Mouse (Mus musculus) heart, postnatal 36 days (tissue): ENCODE measurements at regions not wholly inside any gene's neighbourhood (a gene's known extent, or its start where the extent isn't known, plus 50 kb on each side); places are given as distances from the start of the nearest gene placed in this dataset.

Source experiments
- DNase-seq, 2 experiments: peaks; one replicate each; pipeline ENCODE4 v3.0.0; 2021 to 2022
- intact Hi-C: fragments of 180-260 bp; cut with DNase I; formaldehyde crosslinking; loops from one replicate; pipeline ENCODE4 v1.15.1; 2025

DNA sequence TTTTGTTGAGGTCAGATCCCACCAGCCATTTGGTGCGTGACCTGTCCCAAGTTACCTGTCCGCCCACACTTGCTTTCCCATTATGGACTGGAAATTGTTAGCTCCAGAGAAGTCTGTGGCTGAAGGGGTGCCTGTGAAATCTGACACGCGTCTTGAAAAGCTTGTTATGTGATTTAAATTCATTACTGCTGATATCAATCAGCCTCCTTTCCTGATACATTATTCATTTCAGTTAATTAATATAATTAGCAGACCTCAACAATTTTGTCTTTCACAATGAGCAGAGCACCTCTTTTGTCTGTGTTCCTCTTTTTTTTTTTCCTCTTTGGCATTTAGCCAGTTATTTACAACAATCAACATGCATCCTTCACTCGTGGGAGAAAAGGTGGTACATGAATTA is 58.6 kb upstream of the Grip1 start:
- intact Hi-C loops: no loop called here
- DNase-seq: no peak

DNA sequence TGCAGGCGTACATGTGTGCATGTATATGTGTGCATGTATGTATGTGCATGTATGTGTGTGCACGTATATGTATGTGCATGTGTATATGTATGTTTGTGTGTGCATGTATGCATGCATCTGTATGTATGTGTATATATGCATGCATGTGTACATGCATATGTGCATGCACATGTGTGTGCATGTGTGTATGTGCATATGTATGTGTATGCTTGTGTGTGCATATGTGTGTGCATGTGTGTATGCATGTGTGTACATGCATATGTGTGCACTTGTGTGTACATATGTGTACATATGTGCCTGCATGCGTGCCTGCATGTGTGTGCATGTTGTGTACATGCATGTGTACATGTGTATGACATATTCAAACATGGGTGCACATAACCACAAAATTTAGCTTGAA is 65.7 kb upstream of the Grip1 start:
- intact Hi-C loops: no loop called here

DNA sequence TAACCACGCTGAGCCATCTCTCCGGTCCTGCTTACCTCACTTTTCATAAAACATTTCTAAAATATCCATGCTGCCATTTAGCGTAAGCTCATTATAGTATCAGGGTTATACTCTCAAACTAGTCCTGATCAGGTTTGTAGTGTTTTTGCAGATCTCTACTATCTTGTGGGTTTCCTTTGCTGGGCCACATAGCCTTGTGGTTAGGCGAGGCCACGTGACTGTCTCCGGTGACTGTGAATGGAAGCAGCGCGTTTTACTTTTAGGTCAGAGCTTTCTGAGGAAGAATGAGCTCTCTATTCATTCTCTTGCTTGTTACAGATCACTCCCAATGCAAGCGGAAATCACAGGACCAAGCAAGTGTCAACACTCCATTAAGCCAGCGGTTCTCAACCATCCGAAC is 71.4 kb upstream of the Grip1 start:
- intact Hi-C loops: no loop called here
- no peak for DNase-seq

More for the DNA sequence above, 65.7 kb upstream of the Grip1 start:
- no peak for DNase-seq

DNA sequence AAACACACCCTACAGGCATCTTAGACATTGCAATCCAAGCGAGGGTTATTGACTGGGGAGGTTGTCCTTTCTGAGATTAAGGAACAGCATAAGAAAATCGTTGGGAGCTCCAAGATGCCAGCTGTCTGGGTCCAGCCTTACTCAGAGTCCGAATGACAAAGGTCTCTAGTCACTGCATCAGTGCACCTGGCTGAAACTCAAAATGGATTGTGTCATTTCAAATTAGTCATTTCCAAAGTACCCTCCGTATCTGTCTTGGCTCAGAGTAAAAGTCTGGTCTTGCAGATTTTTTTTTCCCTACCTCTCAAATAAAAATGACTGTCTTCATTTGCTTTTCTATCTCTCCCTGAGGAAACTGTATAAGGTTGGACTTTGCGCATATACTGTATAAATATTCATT is 85.1 kb upstream of the Grip1 start:
- DNase-seq: no peak
- intact Hi-C loops: no loop called here

DNA sequence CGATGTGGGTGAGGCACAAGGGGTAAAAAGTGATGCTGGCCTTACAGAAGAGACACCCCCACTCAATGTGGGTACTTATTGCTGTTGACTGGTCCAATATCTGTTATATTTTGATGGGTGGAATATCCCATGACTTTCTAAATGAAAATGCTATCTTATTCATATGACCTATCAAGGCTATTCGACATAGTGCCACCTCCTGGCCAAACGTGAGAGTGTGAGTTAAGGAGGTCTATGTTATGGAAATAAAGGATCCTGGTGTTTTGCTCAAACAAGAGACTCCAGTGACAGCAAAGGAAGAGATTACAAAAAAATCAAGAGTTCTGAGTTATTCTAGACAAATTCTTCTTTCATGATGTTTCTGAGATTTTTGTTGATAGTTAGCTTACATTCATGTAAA is 90.0 kb upstream of the Grip1 start:
- peak; percentile 7 to 34 for DNase-seq
- intact Hi-C loops: loop anchor here (1.0 to 5.0 kb wide), 2 partner anchors 263 to 771 kb away; no protein-coding TSS in a partner anchor

DNA sequence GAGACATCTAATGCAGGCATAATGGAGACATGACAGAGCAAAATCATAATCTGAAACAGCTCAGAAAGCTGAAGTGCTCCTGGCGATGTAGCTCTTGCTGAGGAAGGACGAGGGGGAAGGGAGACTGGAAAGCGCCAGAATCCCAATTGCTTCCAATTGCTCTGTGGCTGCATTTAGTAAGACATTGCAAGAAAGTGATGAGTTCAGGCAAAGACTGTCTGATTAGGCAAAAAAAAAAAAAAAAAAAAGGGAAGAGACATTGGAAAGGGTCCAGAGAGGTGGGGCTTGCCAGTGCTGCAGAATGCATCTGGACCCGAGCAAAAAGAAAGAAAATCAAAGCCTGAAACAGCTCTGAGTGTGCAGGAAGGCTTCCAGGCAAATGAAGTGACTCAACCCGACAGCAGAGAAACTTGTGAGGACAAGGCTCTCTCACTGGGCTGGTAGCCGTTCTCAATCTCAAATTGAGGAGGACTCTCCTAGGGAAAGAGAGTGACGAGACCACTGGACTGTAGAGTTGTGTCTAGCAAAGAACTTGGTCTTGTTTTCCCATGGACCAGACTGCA is 94.8 kb upstream of the Grip1 start:
- intact Hi-C loops: no loop called here
- DNase-seq: no peak

DNA sequence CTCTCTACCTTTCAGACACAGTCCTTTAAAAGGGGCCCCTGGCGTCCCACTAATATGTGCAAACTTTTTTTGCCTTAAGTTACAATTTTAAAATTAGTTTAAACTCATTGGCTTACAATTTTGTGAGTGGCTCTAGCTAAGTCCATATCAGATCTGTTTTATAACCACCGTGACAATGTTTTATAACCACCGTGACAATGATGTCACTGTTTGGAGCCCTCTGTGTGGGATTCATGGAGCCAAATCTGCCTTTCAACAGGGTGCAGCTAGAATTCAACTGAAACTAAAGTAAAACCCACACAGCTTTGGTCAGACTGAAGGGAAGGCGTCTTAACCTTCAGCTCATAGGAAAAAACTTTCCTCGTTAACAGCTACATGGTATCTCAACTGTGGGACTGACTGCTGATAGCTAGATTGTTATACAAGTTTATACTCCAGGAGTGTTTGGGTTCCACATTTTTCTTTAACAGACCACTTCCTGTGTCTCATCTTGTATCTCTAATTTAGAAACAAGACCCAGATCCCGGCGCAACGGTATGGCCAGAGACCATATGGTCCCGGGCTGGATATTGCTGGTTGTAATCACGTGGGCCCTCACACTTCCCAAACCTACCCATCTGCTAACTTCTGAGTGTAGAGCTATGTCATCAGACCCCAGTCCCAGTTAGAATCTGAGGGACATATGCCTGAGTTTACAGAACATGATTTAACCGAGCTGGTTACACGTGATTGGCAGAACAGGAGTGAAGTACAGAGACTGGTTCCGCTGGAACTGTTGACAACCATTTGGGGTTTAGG is 102.7 kb upstream of the Cand1 start:
- intact Hi-C loops: no loop called here
- DNase-seq: no peak

DNA sequence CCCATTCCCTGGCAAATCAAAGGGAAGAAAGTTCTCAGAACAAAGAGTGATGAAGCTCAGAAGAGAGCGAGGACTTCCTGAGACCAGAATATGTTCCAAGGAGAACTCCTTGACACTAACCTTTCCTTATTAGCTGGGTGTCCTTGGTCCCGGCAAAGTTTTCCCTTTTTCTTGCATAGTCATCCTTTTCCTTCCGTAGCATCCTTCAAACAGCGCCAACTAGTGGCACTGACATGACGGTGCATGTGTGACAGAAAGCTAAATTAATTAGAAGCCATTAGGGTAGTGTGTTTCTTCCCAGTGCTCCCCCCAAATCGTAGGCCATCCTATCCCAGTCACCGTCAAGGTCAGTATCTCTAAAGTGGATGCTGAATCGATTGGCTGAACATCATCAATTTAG is 100.5 kb upstream of the Cand1 start:
- no peak for DNase-seq
- intact Hi-C loops: no loop called here

DNA sequence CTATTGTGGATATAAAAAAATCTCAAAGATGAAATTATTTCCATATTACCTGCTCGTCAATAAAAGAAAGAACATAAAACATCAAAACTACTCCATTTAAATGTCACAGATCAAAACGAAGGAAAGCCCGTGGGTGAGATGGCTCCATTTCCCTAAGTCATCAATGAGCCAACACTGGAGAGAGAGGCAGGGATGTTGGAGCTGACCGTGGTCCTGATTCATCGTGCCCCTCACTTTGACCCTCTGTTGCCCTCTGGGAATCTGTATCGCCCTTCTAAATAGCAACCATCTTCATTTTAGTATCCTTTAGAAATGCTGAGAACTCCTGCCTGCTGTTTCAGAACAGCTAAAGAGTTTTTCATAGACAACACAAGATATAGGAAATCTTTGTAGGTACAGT is 87.1 kb upstream of the Cand1 start:
- DNase-seq: no peak
- intact Hi-C loops: no loop called here

DNA sequence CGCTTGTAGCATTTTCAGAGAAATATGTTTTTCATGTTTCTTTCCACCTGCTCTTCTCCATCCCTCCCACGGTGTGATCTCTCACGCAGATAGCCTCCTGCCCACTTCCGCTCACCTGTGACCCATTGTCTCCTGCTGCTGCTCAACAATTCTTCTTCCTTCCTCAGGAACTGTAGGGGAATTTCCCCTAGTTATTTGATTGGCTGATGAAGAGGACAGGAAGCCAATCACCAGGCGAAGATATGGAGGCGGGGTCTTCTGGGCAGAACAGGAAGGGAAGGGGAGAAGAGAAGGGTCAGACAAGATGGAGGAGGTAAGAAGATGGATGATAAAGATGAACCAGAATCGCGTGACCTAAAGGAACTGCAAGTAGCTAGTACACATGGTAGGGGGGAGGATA is 80.1 kb upstream of the Cand1 start:
- intact Hi-C loops: no loop called here
- no peak for DNase-seq

DNA sequence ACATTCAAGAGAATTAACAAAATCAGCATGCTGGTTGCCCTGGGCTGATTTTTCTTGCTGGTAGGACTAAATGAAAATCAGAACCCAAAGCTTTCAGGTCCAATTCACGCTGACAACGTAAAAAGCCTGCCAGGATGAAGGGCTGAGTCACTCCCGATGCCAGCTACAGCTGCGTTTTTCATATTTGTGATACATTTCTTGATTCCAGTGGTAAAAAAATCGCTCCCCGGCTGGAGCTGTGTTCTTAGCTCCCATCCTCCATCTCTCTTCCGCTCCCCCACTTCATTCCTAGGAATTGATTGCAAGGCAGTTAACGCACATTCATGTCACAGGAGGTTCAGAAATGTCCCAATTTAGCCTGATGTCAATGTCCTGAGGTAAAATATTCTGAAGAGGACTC is 78.6 kb upstream of the Cand1 start:
- intact Hi-C loops: no loop called here
- DNase-seq: no peak

DNA sequence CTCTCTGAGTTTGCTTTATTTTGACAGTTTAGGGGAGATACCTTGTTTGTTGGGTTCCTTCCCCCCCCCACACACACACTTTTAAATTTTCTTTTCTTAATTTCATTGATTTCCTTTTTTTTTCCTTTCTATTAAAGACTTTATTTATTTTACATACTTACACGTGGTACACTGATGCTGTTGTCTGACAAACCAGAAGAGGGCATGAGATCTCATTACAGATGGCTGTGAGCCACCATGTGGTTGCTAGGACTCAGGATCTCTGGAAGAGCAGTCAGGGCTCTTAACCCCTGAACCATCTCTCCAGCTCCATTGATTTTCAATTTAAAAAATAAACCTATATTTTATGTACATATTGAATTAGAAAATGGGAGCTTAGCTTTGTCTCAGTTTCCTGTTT is 71.7 kb upstream of the Cand1 start:
- intact Hi-C loops: no loop called here
- DNase-seq: no peak

DNA sequence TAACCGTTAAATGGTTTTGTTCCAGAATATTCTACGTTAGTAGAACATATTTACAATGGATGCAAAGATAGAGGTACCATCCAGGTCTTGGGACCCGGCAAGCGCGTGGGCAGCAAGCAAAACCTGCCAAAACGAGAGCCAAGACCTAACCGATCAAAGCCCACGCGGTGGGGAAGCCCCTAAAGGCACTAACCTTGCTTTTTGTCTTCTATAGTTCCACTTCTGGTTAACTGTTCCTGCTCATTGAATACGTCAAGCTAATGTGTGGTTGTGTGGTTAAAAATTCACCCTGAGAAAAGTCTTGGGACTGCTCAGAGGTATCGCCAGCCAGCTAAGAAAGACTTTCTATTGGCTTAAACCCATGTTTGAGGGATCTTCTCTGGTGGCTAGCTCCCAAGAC is 55.9 kb upstream of the Cand1 start:
- no peak for DNase-seq
- intact Hi-C loops: no loop called here

DNA sequence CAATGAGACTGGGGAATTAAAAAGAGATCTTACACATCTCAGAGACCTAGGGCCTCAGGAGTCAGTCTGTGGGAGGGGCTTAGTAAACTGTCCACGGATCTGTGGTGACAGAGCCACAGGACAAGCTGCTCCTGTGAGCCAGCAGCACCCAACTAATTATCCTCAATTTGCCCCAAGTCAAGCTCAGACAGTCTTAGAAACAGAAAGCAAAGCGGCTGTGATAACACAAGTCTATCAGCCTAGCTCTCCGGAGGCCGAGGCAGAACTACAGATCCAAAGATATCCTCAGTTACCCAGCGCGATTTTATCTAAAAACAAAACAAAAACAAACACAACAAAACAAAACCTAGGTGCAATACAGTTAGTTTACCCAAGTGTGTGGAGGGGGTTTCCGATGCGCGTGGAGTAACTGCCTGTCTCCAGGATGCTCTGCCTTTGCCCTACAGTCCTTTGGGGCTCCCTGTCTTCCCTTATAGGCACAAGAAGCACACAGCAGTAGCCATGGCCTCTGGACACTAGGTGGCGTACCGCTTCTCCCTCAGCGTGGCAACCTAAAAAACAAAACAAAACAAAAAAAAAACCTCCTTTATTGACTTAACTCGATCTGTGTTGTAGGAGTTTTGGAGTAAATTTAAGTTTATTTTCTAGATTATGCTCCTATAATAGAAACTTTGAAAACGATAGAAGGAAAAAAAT is 54.7 kb upstream of the Cand1 start:
- no peak for DNase-seq
- intact Hi-C loops: no loop called here

DNA sequence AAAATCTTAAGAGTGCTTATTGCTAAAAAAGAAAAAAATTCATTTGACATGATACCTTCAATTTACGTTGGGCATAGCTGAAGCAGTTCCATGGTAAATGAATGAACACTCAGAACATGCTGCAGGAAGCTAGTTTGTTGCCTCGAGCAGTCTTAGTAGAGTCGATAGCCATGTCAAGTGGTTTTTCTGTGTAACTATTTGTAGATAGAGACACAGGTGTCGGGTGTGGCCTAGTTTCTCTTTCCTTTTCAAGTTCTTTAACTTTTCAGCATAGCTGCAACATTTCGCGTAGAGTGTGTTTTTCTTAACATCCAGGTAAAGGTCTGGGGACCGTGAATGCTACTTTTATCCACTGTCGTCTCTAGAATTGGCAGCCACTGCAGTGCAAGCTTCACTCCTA is 53.5 kb upstream of the Cand1 start:
- DNase-seq: no peak
- intact Hi-C loops: no loop called here
